19 mouse cellular contexts compared by ENCODE assay signal in genomic region chr6:145679516-145679915, GRCm38 (mm10).
"Had no signal": no experiment of that assay in that cellular context is flagged by ENCODE, and none has a peak within 500 bp of the region (broad histone marks: within the 10 kb centered on the region; RNA-seq: fewer than 3 reads in every experiment).

No protein-coding gene starts in this region.

- H3K27ac ChIP-seq: kidney, embryonic 15.5 days; limb, embryonic 12.5 days; limb, embryonic 15.5 days; liver, embryonic 14.5 days; lung, embryonic 15.5 days; macrophage; midbrain, embryonic 12.5 days; midbrain, embryonic 15.5 days; neural tube, embryonic 12.5 days; neural tube, embryonic 15.5 days; stomach, embryonic 15.5 days had no signal

- H3K36me3 ChIP-seq: kidney, embryonic 15.5 days; limb, embryonic 12.5 days; limb, embryonic 15.5 days; lung, embryonic 15.5 days; midbrain, embryonic 12.5 days; midbrain, embryonic 15.5 days; neural tube, embryonic 12.5 days; neural tube, embryonic 15.5 days; stomach, embryonic 15.5 days had no signal

- H3K9me3 ChIP-seq: kidney, embryonic 15.5 days; limb, embryonic 15.5 days; lung, embryonic 15.5 days; midbrain, embryonic 12.5 days; midbrain, embryonic 15.5 days; neural tube, embryonic 12.5 days; neural tube, embryonic 15.5 days; stomach, embryonic 15.5 days had no signal

- H3K27me3 ChIP-seq: kidney, embryonic 15.5 days; limb, embryonic 12.5 days; limb, embryonic 15.5 days; lung, embryonic 15.5 days; midbrain, embryonic 12.5 days; midbrain, embryonic 15.5 days; neural tube, embryonic 12.5 days; neural tube, embryonic 15.5 days; stomach, embryonic 15.5 days had no signal

- H3K4me3 ChIP-seq: kidney, embryonic 15.5 days; limb, embryonic 12.5 days; limb, embryonic 15.5 days; lung, embryonic 15.5 days; midbrain, embryonic 12.5 days; midbrain, embryonic 15.5 days; neural tube, embryonic 12.5 days; neural tube, embryonic 15.5 days; stomach, embryonic 15.5 days had no signal

- ATAC-seq: midbrain, embryonic 15.5 days had no signal

- H3K4me1 ChIP-seq: limb, embryonic 15.5 days; lung, embryonic 15.5 days; neural tube, embryonic 12.5 days; stomach, embryonic 15.5 days had no signal

- H3K9ac ChIP-seq: kidney, embryonic 15.5 days; limb, embryonic 12.5 days; limb, embryonic 15.5 days; liver, embryonic 14.5 days; lung, embryonic 15.5 days; midbrain, embryonic 12.5 days; midbrain, embryonic 15.5 days; neural tube, embryonic 12.5 days; neural tube, embryonic 15.5 days; stomach, embryonic 15.5 days had no signal

- H3K4me2 ChIP-seq: kidney, embryonic 15.5 days; limb, embryonic 12.5 days; limb, embryonic 15.5 days; lung, embryonic 15.5 days; midbrain, embryonic 12.5 days; midbrain, embryonic 15.5 days; neural tube, embryonic 12.5 days; neural tube, embryonic 15.5 days; stomach, embryonic 15.5 days had no signal

- DNase-seq: kidney, adult 18-20 months; layer of hippocampus, postnatal 36 days; left cerebral cortex, postnatal 4 days; lung, adult 18-20 months; retina, postnatal 1 day; right cerebral cortex, postnatal 25 days; spleen, adult 18-20 months; thymus, postnatal 25 days had no signal
